Mouse (Mus musculus) heart, adult 8-10 months (tissue): ENCODE results near the gene Rpsa. TPM values are rescaled to one million over a fixed set of nuclear protein-coding genes. Genes with fewer than 3 reads are reported as not detected.

Experiments used
- DNase-seq: peaks from one replicate; pipeline ENCODE4 v3.0.0; 2022; ENCODE audit warnings: low spot score
- total RNA-seq, 4 experiments: library from RNA; stranded (reverse); gene quantifications; 2 replicates each; pipeline ENCODE4 v1.2.4; 2022

Gene Rpsa
- total RNA-seq, 4 experiments from 2014 or later: 429 to 518 (median 467) TPM

DNA sequence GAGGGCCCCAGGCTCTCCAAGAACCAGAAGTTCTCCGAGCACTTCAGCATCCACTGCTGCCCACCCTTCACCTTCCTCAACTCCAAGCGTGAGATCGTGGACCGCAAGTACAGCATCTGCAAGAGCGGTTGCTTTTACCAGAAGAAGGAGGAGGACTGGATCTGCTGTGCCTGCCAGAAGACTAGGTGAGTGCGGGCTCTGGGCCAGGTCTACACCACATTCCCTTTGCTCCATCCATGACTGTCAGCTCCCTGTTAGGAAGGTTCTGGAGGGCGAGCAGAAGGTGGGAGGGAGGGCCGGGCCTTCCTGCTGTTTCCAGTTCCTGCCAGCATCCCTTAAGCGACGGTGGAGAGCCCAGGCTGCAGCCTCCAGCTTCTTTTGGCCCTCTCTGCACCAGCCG lies 40.3 kb downstream of the Rpsa start:
- no peak for DNase-seq

DNA sequence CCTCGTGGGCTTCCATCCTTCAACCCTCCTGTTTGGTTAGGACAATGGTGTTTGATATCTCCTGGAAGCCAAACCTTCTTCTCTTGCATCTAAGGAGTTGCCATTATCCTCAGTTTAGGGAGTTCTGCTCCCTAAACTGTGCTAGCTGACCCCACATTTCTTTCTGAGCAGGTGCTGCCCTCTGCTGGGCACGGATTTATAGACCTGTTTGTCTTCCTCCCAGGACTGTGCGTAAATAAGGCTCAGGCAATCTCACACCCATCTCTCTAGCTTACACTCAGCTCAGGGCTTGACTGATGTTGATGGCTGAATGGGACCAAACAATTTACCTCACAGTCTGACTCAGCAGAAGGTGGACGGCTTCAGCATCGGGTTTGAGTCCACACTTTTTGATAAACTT lies 43.8 kb downstream of the Rpsa start:
- DNase-seq: peak; percentile 37

DNA sequence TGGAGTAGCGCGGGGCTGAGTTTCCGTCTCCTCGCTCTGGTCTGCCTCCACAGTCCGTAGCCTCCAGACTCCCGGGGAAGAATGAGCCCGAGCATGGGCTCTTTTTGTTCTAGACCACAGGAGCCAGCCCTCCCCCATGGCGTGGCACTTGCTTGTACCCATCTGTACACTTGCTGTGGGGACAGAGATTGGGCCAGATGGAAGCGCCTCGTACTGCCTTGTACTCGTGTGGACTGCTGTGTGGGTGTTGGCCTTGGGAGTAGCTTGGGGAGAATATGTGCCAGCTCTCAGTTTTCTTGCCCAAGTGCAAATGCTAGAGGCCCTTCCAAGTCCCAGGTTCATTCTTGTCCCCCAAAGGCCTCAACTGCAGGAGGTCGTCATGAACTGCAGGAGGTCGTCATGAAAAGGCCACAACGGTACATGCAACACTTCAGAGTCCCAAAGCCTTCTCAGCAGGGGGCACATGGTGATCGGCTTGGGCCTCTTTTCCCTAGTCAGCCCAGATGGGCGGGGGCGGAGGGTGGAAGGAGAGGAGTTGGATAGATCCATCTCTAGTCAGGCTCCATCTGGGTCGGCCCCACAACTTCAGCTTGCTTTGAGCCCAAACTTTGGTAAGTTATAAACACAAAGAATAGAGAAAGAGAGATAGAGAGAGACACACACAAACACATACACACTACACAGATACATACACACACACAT lies 47.1 kb downstream of the Rpsa start:
- DNase-seq: no peak

DNA sequence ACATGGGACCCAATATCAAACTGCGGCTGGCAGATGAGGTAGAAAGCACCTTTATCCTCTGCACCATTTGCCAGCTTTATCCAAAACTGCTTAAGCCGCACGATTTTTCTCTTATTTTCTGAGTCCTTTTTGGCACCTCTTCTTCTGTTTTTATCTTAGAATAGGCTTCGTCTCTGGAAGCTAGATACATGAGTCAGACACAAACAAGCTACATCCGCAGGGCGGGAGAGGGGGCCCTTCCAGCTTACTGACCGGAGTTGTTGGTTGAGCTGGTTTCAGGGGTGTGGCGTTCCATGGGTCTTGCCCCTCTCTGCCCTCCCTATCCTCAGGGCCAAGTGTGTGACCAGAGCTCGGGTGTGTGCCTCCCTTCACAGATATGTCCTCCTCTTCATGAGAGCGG lies 51.3 kb downstream of the Rpsa start:
- no peak for DNase-seq

Other genes with a start within 250 kb of the Rpsa start
- gene Wdr48, start 232.8 kb upstream of the Rpsa start, total RNA-seq: 10 to 100 TPM; 22.3 to 25.9 (median 23.6) TPM
- gene Gorasp1, start 190.1 kb upstream of the Rpsa start, total RNA-seq: 10 to 100 TPM; 35.0 to 41.4 (median 37.9) TPM
- gene Ttc21a, start 190.1 kb upstream of the Rpsa start, total RNA-seq: under 1 TPM in 1 of 4 experiments, not detected in 3; 0.09 TPM
- 10 to 100 TPM; 10.9 to 32.1 (median 16.1) TPM for gene Csrnp1, start 143.0 kb upstream of the Rpsa start, total RNA-seq
- gene Xirp1, start 104.1 kb upstream of the Rpsa start, total RNA-seq: 100 to 1,000 TPM; 130 to 157 (median 141) TPM
- 1 to 10 TPM in 2 of 4 experiments, under 1 TPM in 2; 0.89 to 1.3 (median 1.1) TPM for gene Cx3cr1, start 57.8 kb upstream of the Rpsa start, total RNA-seq
- not detected for gene Ccr8, start 35.6 kb upstream of the Rpsa start, total RNA-seq
- gene Slc25a38, start 17.3 kb upstream of the Rpsa start, total RNA-seq: 10 to 100 TPM; 20.0 to 23.2 (median 21.8) TPM
- under 1 TPM in 3 of 4 experiments, not detected in 1; 0.16 to 0.53 (median 0.33) TPM for gene Mobp, start 22.0 kb downstream of the Rpsa start, total RNA-seq
- gene Myrip, start 173.8 kb downstream of the Rpsa start, total RNA-seq: 1 to 10 TPM; 5.1 to 6.9 (median 6.3) TPM